Mouse (Mus musculus) adrenal gland, adult (tissue): Measurements from ENCODE around the gene Pde4d.
A peak's percentile ranks its signal among the peaks of the same experiment; 100 is the strongest.

Experiments used
- DNase-seq, 2 experiments: peaks; one replicate each; pipeline ENCODE4 v3.0.0; 2022 to 2023; ENCODE audit warnings: low spot score in 1 of 2; ENCODE audit not compliant: inconsistent age in 2 of 2

Gene Pde4d

GRCm38 (mm10) chr13:109645284-109645909 is 1195.6 kb downstream of the Pde4d start:
- DNase-seq: no peak

- no peak for DNase-seq
These were observed 1196.1 kb downstream of the Pde4d start for GRCm38 (mm10) chr13:109645910-109646284.

- DNase-seq: no peak
These were observed 1197.0 kb downstream of the Pde4d start for GRCm38 (mm10) chr13:109646597-109647232.

GRCm38 (mm10) chr13:109647479-109648199 is 1197.9 kb downstream of the Pde4d start:
- DNase-seq: no peak

GRCm38 (mm10) chr13:109648311-109648710 is 1198.6 kb downstream of the Pde4d start:
- no peak for DNase-seq

- no peak for DNase-seq
These were observed 1202.2 kb downstream of the Pde4d start for GRCm38 (mm10) chr13:109651790-109652605.

- DNase-seq: peak in 1 of 2 experiments; percentile 61
These were observed 1202.9 kb downstream of the Pde4d start for GRCm38 (mm10) chr13:109652631-109653030.

GRCm38 (mm10) chr13:109655390-109655789 is 1205.6 kb downstream of the Pde4d start:
- DNase-seq: no peak

- peak in 1 of 2 experiments; percentile 53 for DNase-seq
These were observed 1209.4 kb downstream of the Pde4d start for GRCm38 (mm10) chr13:109659103-109659502.

- no peak for DNase-seq
These were observed 1211.6 kb downstream of the Pde4d start for GRCm38 (mm10) chr13:109661345-109661744.

GRCm38 (mm10) chr13:109662099-109662498 is 1212.4 kb downstream of the Pde4d start:
- DNase-seq: no peak

- no peak for DNase-seq
These were observed 1213.0 kb downstream of the Pde4d start for GRCm38 (mm10) chr13:109662731-109663130.

GRCm38 (mm10) chr13:109664956-109665802 is 1215.4 kb downstream of the Pde4d start:
- peak in 1 of 2 experiments; percentile 12 for DNase-seq

- DNase-seq: no peak
These were observed 1216.2 kb downstream of the Pde4d start for GRCm38 (mm10) chr13:109665803-109666403.

GRCm38 (mm10) chr13:109669965-109670364 is 1220.2 kb downstream of the Pde4d start:
- no peak for DNase-seq

GRCm38 (mm10) chr13:109671589-109672347 is 1222.0 kb downstream of the Pde4d start:
- DNase-seq: no peak

- DNase-seq: no peak
These were observed 1227.3 kb downstream of the Pde4d start for GRCm38 (mm10) chr13:109677047-109677446.

- no peak for DNase-seq
These were observed 1227.9 kb downstream of the Pde4d start for GRCm38 (mm10) chr13:109677617-109678016.

GRCm38 (mm10) chr13:109678991-109679390 is 1229.2 kb downstream of the Pde4d start:
- no peak for DNase-seq
